Mouse (Mus musculus): ENCODE results near the gene Col19a1. TPM values are rescaled to one million over a fixed set of nuclear protein-coding genes. Genes with fewer than 3 reads are reported as not detected.

Gene Col19a1
- polyA plus RNA-seq, 1 experiment from 2014 or later: 5.5 TPM

DNA sequence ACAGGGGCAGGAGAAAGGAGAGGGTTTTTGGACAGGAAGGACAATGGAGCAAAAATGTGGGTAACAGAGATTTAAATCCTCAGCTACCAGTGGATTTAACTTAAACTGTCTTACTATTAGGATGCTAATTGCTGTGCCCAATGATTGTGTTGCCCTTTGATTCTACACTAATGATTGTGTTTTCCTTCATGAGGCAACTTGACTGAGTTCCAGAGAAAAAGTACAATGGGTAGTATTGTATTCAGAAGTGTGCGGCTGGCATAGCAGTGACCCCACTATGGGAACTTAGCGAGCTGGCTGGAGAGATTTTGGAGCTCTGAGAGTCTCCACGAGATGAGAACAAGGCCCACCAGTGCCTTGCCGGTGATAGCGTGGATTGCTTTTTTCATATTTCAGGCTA, 159.0 kb downstream of the Col19a1 start:
- no peaks in the 10 kb centered on the region for H3K36me3 ChIP-seq (ENCODE audit: control insufficient read depth, insufficient read depth, low read length)
- no peaks in the 10 kb centered on the region for H3K4me1 ChIP-seq (ENCODE audit: control insufficient read depth, insufficient read depth, low read length)
- no peaks in the 10 kb centered on the region for H3K9me3 ChIP-seq (replicated peaks; ENCODE audit: control insufficient read depth, low read length)
- no peak for ATAC-seq (ENCODE audit: insufficient read depth, low FRiP score)
- no peak overlapping the region for H3K27ac ChIP-seq (ENCODE audit: low read length)
- no peak overlapping the region for H3K9ac ChIP-seq (ENCODE audit: low read length)
- WGBS: 89% methylated on average over 5 of the region's 5 CpGs
- H3K4me3 ChIP-seq (replicated peaks; ENCODE audit: low read length): no peak overlapping the region
- H3K27me3 ChIP-seq (ENCODE audit: control insufficient read depth, insufficient read depth, low read length): no peaks in the 10 kb centered on the region
- no peak overlapping the region for H3K4me2 ChIP-seq (ENCODE audit: low read depth, low read length)

DNA sequence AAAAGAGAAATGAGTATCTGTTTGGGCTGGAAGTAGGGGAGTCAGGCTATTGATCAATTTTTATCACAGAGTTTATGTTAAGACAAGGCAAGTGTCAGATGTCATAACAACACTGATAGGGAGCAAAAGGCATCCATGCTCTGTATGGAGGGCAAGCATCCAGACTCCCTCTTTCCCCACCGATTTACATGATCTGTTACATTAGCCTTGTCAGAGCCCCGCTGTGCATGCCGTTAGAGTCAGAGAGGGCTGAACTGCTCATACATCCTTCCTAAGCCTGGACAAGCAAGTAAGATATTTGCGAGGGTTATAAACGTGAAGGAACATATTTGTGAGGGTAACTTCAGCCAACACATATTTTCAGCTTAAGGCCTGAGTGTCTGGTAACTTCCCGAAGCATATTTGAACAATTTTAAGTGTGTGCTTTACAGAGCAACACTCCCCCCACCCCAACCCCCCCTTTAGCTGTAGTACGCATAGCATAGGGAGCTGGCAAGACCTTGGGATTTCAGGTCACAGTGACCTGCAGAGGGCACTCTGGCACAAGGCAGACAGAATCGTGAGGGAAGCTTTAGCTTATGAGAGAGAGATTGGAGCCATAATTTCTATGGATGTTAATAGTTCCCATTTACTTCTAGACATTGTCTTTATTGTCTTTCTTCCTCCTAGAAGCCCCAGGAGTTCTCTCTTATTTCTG, 209.0 kb downstream of the Col19a1 start:
- Histone ChIP-seq H3K36me3 (ENCODE audit: control insufficient read depth, insufficient read depth, low read length) (no peaks in the 10 kb centered on the region), H3K27me3 (ENCODE audit: control insufficient read depth, insufficient read depth, low read length) (no peaks in the 10 kb centered on the region), H3K4me3 (replicated peaks; ENCODE audit: low read length) (no peak overlapping the region), H3K9me3 (replicated peaks; ENCODE audit: control insufficient read depth, low read length) (no peaks in the 10 kb centered on the region), H3K9ac (ENCODE audit: low read length) (no peak overlapping the region), H3K4me1 (ENCODE audit: control insufficient read depth, insufficient read depth, low read length) (no peaks in the 10 kb centered on the region), H3K4me2 (ENCODE audit: low read depth, low read length) (no peak overlapping the region), H3K27ac (ENCODE audit: low read length) (no peak overlapping the region)
- peak; percentile 84; the same call in 1 of the 2 replicates for ATAC-seq (ENCODE audit: insufficient read depth, low FRiP score)
- 11% methylated on average over 8 of the region's 8 CpGs for WGBS

- Histone ChIP-seq H3K4me1 (ENCODE audit: control insufficient read depth, insufficient read depth, low read length) (no peaks in the 10 kb centered on the region), H3K4me2 (ENCODE audit: low read depth, low read length) (no peak overlapping the region), H3K27ac (ENCODE audit: low read length) (no peak overlapping the region), H3K4me3 (replicated peaks; ENCODE audit: low read length) (no peak overlapping the region), H3K9ac (ENCODE audit: low read length) (no peak overlapping the region), H3K27me3 (ENCODE audit: control insufficient read depth, insufficient read depth, low read length) (no peaks in the 10 kb centered on the region), H3K9me3 (replicated peaks; ENCODE audit: control insufficient read depth, low read length) (no peaks in the 10 kb centered on the region), H3K36me3 (ENCODE audit: control insufficient read depth, insufficient read depth, low read length) (no peaks in the 10 kb centered on the region)
- ATAC-seq (ENCODE audit: insufficient read depth, low FRiP score): no peak
- WGBS: 35% methylated on average over 2 of the region's 2 CpGs
Observed at GRCm38 (mm10) chr1:24374902-24375301, 212.4 kb downstream of the Col19a1 start.

DNA sequence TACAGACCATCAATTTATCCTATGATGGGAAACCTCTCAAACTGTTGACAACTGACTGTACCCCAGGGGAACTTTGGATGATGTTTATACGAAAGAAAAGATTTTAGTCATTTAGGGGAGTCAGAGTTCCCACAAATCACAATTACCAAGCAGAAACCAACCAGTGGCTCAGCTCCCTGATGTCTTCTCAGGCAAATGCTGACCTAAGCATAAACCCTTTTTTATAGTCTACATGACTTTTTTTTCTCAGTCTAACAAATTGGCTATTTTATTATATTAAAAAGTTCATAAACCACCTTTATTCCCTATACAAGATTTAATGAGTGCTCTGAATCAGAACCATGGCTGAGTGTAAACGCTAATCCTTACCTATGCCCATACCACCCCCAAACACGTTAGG, 213.6 kb downstream of the Col19a1 start:
- Histone ChIP-seq H3K9ac (ENCODE audit: low read length) (no peak overlapping the region), H3K27ac (ENCODE audit: low read length) (no peak overlapping the region), H3K36me3 (ENCODE audit: control insufficient read depth, insufficient read depth, low read length) (no peaks in the 10 kb centered on the region), H3K4me1 (ENCODE audit: control insufficient read depth, insufficient read depth, low read length) (no peaks in the 10 kb centered on the region), H3K4me3 (replicated peaks; ENCODE audit: low read length) (no peak overlapping the region), H3K9me3 (replicated peaks; ENCODE audit: control insufficient read depth, low read length) (no peaks in the 10 kb centered on the region), H3K4me2 (ENCODE audit: low read depth, low read length) (no peak overlapping the region), H3K27me3 (ENCODE audit: control insufficient read depth, insufficient read depth, low read length) (no peaks in the 10 kb centered on the region)
- ATAC-seq (ENCODE audit: insufficient read depth, low FRiP score): no peak
- WGBS: 73% methylated on average over 3 of the region's 3 CpGs

- H3K27me3 ChIP-seq (ENCODE audit: control insufficient read depth, insufficient read depth, low read length): no peaks in the 10 kb centered on the region
- 87% methylated on average over 4 of the region's 4 CpGs for WGBS
- no peaks in the 10 kb centered on the region for H3K4me1 ChIP-seq (ENCODE audit: control insufficient read depth, insufficient read depth, low read length)
- ATAC-seq (ENCODE audit: insufficient read depth, low FRiP score): no peak
- no peak overlapping the region for H3K27ac ChIP-seq (ENCODE audit: low read length)
- no peaks in the 10 kb centered on the region for H3K9me3 ChIP-seq (replicated peaks; ENCODE audit: control insufficient read depth, low read length)
- H3K9ac ChIP-seq (ENCODE audit: low read length): no peak overlapping the region
- no peak overlapping the region for H3K4me3 ChIP-seq (replicated peaks; ENCODE audit: low read length)
- no peaks in the 10 kb centered on the region for H3K36me3 ChIP-seq (ENCODE audit: control insufficient read depth, insufficient read depth, low read length)
- no peak overlapping the region for H3K4me2 ChIP-seq (ENCODE audit: low read depth, low read length)
Observed at GRCm38 (mm10) chr1:24372471-24373258, 214.6 kb downstream of the Col19a1 start.

DNA sequence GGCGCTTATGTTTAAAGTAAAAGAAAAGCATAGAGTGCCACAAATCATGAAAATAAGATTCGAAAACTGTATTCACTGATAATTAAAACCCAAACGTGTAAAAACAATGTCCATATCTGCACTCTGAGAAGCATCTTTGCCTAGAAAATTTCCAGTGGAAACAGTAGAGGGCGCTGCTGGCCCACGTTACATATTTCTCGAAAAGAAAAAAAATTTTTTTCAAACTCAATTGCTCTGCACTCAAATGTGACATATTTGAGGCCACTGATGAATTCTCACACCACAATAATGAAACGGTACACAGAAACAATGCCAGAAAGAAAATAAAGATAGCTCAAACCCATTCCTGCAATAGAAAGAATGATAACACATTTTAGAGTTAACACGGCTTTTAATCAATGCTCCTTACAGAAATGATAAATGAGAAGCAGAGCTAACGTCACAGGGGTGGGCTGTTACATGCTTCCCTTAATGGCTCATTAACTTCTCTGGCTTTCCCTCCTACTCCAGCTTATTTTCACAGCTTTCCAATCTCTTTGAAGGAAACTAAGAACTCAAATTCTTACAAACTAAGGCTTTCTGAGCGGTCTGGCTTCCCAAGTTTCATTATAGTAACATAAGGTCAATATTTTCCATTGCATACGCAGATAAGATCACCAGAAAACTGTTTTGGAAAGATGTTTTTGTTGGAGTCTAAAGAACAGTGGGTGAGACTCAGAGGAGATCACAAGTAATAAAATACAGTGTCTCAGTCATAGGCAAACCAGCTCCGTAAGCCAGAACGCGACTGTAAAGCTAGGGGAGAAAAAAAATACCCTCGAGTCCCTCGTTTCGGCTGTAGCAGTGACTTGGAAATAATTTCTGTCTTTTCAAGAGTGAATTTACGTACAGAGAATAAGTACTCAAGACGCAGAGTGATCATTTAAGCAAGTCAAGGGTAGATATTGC, 219.4 kb downstream of the Col19a1 start:
- Histone ChIP-seq H3K36me3 (ENCODE audit: control insufficient read depth, insufficient read depth, low read length) (no peaks in the 10 kb centered on the region), H3K9ac (ENCODE audit: low read length) (no peak overlapping the region), H3K4me3 (replicated peaks; ENCODE audit: low read length) (no peak overlapping the region), H3K9me3 (replicated peaks; ENCODE audit: control insufficient read depth, low read length) (no peaks in the 10 kb centered on the region), H3K4me2 (ENCODE audit: low read depth, low read length) (peak overlapping the region; percentile 39), H3K27me3 (ENCODE audit: control insufficient read depth, insufficient read depth, low read length) (no peaks in the 10 kb centered on the region), H3K4me1 (ENCODE audit: control insufficient read depth, insufficient read depth, low read length) (no peaks in the 10 kb centered on the region), H3K27ac (ENCODE audit: low read length) (no peak overlapping the region)
- WGBS: 43% methylated on average over 19 of the region's 19 CpGs
- ATAC-seq (ENCODE audit: insufficient read depth, low FRiP score): no peak

DNA sequence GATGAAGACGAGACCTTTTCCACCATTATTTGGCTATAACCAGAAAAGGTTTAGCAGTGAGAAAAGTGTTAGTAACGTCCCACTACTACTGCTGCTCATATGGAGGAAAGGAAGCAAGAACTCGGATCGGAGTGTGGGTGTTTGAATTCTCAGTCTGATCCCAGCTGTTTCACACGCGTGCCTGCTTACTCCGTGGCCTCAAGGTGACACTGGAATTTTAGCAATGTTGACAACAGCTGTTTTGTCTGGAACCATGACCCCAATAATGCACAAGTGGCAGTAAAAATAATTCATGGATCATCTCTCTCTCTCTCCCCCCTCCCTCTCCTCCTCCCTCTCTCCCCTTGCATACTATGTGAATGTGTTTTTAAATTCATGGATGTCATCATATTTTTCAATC, 222.5 kb downstream of the Col19a1 start:
- no peak overlapping the region for H3K4me3 ChIP-seq (replicated peaks; ENCODE audit: low read length)
- no peak for ATAC-seq (ENCODE audit: insufficient read depth, low FRiP score)

DNA sequence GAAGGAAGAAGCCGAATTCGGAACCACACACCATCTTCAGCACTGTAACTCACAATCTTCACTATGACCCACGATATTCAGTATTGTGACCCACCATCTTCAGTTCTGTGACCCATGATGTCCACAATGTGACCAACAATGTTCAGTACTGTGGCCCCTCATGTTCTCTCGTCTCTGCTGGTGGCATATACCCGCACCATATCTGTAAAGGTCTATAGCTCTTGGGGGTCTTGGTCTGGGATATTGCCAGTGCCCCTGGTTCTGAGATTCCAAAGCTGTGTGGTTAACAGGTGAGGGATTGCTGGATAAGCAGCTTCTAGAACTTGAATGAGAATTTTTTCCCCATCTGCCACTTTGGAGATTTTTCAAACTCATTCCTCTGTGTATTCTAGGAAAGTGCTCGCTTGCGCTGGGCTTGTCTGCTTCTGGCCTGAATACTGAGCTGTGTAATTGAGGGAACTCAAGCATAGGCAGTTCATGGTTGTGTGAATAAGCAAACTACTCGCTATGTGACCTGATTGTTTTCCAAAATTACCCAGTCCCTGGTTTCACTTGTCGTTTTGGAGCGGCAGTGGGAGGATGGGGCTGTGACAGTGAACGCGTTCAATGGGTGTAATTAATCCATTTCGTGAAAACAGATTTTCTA, 225.2 kb downstream of the Col19a1 start:
- Histone ChIP-seq H3K4me1 (ENCODE audit: control insufficient read depth, insufficient read depth, low read length) (no peaks in the 10 kb centered on the region), H3K27me3 (ENCODE audit: control insufficient read depth, insufficient read depth, low read length) (no peaks in the 10 kb centered on the region), H3K4me3 (replicated peaks; ENCODE audit: low read length) (no peak overlapping the region), H3K27ac (ENCODE audit: low read length) (no peak overlapping the region), H3K9me3 (replicated peaks; ENCODE audit: control insufficient read depth, low read length) (no peaks in the 10 kb centered on the region), H3K9ac (ENCODE audit: low read length) (no peak overlapping the region), H3K36me3 (ENCODE audit: control insufficient read depth, insufficient read depth, low read length) (no peaks in the 10 kb centered on the region), H3K4me2 (ENCODE audit: low read depth, low read length) (no peak overlapping the region)
- 85% methylated on average over 13 of the region's 13 CpGs for WGBS
- ATAC-seq (ENCODE audit: insufficient read depth, low FRiP score): no peak

More for the DNA sequence above, 222.5 kb downstream of the Col19a1 start:
- Histone ChIP-seq H3K27me3 (ENCODE audit: control insufficient read depth, insufficient read depth, low read length) (no peaks in the 10 kb centered on the region), H3K4me1 (ENCODE audit: control insufficient read depth, insufficient read depth, low read length) (no peaks in the 10 kb centered on the region), H3K36me3 (ENCODE audit: control insufficient read depth, insufficient read depth, low read length) (no peaks in the 10 kb centered on the region), H3K27ac (ENCODE audit: low read length) (no peak overlapping the region), H3K4me2 (ENCODE audit: low read depth, low read length) (no peak overlapping the region), H3K9me3 (replicated peaks; ENCODE audit: control insufficient read depth, low read length) (no peaks in the 10 kb centered on the region), H3K9ac (ENCODE audit: low read length) (no peak overlapping the region)
- WGBS: 75% methylated on average over 7 of the region's 7 CpGs

All from stomach, embryonic 16.5 days (tissue).